Mouse (Mus musculus) frontal cortex, postnatal 36 days (tissue): Measurements from ENCODE around the gene Kremen1.

Source experiments
- DNase-seq, 2 experiments: peaks; one replicate each; pipeline ENCODE4 v3.0.0; 2022; ENCODE audit warnings: low spot score in 2 of 2

The Kremen1 gene

DNA sequence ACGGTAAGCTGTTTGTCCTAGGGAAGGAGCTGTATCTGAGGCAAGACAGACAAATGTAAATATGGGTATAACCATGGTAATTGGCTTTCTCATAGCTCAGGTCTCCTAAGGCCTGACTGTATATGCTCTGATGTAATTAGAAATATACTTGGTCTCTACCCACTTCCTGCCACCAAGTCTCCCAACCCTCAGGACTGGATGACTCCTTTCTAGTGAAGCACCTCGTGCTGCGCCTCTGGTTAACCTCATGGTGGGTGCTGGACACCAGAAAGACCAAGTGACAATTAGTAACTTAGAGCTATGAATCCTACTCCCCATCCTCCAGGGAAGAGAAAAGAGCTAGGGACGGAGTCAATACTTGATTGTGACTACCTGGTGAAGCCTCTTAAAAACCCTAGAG, 42.0 kb downstream of the Kremen1 start:
- DNase-seq, result no peak

DNA sequence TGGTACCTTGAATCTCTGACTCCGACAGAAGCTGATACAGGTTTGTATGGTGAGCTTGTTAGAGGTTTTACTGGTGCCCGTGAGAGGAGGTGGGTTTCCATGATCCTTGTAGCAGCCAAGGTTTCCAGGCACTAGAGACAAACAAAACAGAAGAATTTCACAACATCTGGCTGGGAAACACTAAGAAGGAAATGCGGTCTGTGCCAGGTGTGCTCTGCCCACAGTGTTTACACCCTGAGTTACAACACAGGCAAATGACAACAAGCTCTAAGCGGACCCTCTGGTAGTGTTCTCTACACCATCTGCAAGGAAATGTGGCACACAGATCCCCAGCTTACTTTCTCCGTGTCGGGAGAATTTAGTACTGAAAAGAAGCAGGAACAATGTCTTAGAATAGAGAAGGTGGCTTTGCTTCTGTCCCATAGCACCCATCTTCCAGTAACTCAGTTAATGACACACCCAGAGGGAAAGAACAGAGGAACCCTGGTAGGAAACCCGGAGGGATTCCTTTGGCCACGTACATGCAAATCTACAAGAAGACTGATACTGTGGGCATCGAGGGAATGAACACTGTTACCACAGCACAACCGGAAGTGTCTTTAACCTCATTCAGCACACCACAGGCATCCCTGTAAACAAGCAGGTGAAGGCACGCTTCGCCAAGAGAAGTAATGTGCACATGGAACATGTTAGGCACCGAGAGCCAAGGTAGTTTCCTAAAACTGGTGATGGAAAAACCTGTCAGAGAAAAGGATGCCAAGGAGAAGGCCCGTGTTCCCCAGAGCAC, 45.8 kb downstream of the Kremen1 start:
- no peak for DNase-seq

DNA sequence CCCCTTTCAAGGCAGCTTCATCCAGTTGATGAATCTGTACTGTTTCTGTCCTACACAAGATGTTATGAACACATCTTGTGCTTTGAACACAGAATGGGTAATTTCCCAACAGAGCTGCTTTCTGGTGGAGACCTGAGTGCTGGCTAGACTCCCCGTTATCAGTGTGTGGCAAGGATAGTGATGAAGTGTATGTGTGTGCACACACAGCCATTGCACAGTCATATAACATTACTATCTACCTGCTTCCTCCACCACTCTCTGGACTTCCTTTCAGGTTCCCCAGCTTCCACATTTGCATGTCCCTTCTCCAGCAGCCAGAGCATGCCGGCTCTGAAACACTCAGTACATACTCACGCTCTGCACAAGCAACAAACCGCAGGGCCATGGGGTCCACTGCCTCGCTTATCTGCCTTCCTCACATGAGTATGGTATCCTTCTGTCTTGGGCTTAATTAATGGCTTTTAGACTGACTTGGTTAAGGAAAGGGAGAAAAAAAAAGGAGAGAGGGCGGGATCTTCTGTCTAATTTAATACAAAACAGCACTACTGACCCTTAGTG, 46.8 kb downstream of the Kremen1 start:
- no peak for DNase-seq

DNA sequence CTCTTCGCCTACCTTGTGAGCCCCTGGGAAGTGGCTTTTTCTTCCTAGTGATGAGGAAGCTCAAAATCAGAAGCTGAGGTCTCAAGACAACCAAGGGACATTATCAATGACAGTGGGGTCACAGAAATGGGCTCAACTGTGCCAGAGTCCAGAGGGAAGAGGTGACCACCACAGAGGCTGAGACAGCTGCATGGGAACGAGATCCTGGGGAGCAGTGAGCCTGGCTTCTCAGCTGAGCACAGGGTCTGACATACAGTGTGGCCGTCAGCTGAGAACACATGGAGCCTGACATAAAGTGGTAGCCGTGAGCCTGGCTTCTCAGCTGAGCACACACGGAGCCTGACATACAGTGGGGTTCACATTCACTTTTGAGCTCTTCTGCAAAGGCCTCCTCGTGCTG, 58.3 kb downstream of the Kremen1 start:
- no peak for DNase-seq

DNA sequence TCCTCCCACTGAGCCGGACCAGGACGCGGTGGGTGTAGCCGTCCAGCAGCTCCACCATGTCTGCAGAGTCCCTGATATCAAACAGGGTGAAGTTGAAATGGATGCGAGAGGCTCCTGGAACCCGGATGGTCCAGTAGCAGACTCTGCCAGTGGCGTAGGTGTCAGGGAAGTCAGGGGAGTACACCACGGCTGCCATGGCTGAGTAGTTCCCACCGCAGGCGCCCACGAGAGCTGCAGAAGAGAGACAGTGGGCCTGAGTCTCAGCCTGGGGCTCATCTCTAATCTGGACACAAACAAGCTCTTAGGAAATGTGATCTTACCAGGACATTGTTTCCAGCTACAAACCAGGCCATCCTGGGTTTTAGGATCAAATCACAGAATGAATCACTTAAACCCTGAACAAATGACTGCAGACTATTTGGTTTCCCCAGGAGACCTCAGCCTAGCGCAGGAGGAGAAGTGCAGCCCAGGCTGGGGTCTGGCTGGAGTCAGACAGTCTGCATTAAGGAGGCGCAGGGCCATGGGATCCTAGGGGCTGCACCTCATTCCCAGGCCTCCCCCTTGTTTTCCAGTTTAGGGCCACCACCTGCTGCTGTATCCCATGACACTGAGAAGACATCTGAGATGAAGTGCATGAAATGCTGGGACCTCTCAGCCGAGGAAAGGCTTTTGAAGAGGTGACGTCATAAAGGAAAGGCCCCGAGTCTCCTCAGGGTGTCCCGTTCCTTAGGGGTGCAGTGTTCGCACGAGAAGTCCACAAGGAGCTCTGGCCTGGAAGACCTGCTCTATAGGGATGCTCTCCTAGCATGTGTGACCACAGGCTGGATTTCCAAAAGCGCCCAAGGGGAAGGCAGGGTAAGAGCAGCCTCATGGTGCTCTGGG, 59.3 kb downstream of the Kremen1 start:
- DNase-seq, result no peak

DNA sequence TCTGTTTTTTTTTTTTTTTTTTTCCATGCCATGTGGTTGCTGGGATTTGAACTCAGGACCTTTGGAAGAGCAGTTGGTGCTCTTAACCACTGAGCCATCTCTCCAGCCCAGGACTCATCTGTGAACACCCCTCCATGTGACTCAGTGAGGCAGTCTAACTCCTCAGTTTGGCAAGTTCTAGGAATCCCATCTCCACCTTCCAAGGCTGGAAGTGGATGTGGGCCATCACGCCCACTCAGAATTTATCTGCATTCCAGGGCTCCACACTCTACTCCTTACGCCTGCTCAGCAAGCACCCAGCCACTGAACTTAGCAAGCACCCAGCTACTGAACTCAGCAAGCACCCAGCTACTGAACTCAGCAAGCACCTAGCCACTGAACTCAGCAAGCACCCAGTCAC, 61.5 kb downstream of the Kremen1 start:
- DNase-seq, result no peak

DNA sequence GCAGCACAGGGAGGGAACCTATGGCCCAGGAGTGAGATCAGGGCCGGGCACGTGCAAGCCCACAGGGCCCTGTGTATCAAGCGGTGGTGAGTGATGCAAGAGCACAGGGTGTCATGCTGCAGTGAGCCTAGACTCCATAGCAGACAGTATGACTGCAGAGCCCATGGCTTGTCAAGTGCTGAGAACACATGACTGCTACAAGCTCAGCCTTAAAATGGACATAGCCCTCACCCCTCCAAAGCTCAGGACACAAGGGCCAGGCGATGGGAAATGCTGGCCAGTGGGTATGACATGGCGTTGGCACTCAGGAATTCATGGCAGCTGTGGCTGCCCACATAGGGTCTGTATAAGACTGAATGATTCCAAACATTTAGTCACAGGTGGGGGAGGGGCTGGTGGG, 64.3 kb downstream of the Kremen1 start:
- DNase-seq, result no peak

DNA sequence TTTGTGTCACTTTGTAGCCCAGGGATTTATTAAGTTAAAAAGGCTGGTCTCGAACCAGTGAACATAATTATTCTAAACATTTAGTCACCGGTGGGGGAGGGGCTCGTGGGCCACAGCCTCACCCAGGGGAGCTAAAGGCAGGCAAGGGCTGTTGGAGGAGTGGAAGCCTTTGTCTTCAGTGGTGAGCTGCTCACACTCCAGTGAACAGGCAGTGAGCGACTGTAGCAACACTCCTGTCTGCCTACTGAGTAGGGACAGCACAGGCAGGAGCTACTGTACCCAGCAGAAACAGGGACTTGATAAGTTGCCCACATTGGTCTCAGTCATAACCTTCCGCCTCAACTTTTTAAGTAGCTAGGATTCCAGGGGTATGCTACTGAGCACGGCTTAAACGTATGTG, 64.8 kb downstream of the Kremen1 start:
- no peak for DNase-seq

DNA sequence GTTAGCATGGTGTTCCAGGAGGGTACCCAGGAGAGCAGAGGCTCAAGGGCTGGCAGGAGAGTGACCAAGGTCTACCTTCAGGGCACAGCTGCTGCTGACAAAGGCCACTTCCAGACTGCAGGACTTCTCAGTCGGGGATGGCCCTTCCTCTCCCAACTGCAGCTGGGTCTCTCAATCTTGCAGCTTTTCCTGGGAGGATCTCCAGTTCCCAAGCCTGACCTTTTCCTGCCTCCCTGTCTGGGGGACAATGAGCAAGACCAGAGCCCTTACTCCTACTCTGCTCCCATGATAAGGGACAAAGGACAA, 67.8 kb downstream of the Kremen1 start:
- no peak for DNase-seq

DNA sequence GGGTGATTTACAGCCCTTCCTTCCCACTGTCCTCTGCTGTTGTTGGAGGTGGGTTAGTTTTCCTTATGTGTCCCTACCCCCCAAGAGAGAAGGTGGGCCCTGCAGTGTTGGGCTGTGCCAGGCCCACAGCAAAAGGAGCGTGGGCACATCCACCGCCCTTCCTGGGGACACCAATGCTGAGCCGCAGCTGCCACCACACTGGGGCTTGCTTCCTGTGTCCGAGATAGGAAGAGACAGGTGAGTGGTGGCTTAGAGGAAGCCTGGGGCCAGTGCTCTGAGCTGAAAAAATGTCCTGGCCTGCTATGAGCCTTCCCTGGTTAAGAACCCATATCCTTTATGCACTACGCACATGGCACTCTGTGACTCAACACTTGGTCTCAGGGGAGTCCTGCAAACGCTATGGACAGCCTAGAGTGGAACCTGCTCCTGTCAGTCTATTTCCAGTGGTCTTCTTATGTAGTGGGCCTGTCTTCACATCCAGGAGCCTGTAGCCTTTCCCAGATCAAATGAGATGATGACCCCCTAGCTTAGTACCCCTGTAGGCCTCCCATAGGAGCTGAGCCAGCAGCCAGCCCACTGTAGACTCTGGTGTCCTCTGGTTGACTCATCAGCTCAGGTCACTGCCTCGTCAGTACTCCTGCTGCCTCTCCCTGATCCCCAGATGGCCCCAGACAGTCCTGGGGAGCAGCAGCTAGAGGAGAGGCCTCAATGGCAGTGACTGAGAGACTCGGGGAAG, 68.3 kb downstream of the Kremen1 start:
- no peak for DNase-seq

DNA sequence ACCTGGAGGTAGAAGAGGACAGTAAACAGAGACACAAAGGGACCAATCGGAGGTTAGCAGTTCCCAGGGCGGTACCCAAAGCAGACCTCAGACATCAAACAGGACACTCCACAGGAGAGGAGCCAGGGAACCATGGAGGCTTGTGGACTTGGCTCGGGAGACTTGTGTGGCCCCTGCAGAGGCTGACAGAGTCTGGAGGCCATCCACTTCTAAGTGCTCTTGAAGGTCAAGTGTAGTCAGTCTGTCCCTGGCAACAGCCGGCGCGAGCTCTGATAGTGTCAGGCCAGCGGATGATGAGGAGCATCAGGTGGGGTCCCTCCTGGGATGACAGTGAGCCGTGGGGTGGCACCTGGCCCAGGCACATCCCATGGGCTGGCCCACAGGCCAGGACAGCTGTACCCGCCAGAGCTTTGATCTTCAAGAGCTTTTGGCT, 69.3 kb downstream of the Kremen1 start:
- DNase-seq, result no peak

DNA sequence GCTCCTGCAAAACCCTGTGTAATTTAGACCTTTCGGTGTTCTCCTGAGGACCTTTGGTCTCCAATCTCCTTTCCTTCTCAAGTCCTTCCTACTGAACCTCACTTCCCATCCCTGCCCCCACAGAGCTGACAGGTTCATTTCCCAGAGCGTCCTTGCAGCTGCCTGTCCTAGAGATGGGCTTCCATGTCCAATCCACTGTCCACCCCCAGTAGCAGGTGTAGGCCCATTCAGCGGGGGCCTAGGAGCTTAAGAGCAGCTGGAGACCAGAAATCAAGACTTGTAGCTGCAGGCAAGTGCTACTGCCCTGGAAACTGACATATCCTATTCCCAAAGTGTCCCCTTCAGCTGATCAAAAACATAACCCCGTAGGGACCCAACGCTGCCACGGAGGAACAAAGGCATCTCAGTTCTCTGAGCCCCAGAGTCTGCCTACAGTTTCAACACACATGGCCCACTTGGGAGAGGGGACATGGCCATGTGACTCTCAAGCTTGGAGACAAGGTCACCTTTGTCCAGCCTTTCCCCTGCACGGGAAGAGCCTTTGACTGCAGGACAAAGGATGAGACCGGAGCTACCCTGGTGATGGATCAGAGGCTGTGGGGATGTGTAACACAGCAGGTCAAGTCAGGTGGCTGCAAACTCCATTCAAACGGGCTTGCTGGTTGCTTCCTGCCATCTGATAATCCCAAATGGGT, 72.0 kb downstream of the Kremen1 start:
- DNase-seq, result no peak

DNA sequence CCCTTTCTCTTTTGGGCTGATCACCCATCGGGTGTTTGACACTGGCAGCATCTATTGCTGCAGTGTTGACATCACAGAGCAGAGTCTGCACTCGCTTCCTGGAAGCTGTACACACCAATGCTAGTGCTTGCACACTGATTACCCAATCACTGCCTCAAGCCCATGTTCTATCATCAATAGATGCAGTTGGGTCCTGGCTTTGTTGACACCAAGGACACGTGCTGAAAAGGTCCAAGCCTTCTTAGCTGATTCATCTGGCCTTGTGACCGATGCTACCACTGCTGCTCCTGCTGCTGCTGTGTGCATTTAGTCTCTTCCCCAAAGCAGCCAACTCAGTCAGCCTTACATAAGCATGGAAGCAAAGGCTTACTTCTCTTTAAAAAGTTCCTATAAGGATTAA, 73.2 kb downstream of the Kremen1 start:
- no peak for DNase-seq

DNA sequence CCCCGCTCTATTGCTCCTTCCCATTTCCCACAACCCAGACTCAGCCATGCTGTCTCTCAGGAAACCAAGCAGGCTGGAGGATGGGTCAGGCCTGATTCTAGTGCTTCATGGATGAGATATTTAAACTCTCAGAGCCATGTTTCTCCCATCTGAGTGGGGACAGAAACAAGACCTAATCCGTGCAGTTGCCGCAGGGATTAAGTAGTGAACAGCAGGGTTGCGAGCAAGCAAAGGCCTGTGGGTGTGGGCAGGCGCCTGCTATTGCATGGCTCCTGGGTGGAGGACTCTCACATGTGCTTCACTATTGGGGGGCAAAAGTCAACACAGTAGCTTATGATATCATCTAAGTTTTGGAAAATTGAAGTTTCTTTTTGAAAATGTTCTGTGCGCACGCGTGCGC, 76.5 kb downstream of the Kremen1 start:
- DNase-seq, result no peak

DNA sequence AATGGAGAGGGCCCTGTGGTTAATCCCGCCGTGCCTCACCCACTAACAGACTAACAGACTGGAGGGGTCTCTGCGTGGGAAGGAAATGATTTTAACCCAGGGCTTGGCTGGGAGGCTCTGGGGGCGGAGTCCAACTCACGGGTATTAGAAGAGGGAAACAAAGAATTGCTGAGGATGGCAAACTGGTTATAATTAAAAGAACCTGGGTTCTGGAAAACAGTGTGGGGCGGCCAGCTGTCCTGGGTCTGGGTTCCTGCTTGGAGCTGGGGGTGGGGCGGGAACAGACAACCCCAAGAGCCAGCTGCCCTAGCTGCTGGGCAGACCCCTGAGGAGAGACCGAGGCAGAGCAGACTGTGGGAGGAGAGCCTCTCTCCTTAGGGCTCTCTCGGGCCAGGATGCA, 77.1 kb downstream of the Kremen1 start:
- no peak for DNase-seq

DNA sequence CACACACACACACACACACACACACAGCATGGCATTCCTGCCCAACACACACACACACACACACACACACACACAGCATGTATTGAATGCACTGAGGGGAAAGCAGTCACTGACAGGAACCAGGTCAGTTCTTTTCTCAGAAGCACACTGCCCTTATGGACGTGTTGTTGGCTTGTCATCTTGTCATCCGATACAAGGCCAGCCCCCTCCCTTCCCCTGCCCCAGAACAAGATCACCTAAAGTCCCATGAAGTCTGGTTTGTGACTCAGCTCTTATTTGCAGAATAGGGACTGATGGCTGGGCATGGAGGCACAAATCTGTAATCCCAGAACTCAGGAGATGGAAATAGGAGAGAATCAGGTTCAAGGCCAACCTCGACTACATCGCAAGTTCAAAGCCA, 78.5 kb downstream of the Kremen1 start:
- no peak for DNase-seq

DNA sequence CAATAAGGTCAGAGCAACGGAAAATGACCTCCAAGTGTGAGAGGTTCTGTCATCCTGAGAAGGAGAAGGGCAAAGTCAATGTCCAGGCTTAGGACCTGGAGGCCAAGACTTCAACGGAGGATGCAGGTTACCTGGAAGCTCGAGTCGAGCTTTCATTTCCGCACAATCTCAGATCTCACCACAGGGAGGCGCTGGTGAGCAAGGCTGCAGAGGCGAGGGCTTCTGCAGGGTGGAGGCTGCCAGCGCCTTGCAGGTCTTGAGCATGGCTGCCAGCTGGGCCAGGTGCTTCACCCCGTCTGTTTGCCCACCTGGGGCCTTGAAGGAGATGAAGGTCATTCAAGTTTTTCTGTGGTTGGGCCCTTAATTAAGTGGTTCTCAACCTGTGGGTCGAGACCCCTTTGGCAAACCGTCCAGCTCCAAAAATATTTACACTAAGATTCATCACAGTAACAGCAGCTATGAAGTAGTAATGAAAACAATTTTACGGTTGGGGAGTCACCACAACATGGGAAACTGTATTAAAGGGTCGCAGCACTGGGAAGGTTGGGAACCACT, 79.4 kb downstream of the Kremen1 start:
- DNase-seq, result peak; percentile 78

DNA sequence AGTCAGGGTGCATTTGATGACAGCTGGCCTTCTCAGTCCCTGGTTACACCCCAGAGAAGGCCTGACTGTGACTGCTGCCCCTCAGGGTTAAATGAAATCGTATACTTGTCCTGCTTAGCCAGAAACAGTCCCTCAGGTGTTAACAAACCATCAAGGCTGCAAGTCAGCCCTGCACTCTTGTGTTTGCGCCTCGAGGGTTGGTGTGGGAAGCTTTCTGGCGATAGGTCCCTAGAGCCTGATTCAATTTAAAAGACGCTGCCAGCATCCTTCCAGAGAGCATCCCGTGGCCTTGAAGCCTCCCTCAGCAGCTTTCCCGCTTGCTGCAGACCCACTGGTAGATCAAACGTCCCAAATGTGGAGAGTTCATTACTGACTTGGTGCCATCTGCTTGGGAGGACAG, 82.0 kb downstream of the Kremen1 start:
- DNase-seq, result no peak

DNA sequence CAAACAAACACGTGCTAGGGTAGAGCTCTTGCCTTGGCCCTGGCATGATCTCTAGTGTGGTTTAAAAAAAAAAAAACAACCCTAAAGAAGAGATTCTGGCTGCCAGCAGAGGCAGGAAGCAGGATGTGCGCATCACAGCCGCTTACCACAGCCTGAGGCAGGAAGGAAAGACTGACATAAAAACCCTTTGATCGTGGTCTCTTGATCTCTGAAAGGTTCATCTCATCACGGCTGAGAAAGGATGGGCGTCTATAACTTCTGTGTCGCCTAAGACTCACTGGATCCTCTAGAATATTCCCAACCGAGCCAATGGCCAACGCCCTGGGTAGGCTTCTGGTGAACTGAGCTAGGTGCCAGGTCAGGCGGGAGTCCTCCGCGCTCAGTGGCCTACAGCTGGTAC, 84.2 kb downstream of the Kremen1 start:
- DNase-seq, result no peak

DNA sequence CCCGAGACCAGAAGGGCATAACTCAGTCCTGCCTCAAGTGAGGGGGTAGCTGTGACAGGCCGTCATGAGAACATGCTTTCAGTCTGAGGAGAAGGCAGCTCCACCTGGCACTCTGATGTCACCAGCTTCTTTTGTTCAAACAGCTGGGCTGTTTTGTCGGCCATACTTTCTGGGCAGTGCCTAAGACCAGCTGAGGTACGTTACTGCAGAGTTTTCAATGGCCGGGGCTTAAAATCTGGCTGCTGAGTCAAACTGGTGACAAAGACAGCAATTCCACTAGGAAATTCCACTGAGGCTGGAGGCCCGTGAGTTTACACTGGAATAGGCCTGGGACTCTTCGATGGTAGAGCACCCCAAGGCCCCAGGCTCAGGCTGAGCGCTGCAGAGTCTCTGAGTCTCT, 84.7 kb downstream of the Kremen1 start:
- DNase-seq, result no peak

DNA sequence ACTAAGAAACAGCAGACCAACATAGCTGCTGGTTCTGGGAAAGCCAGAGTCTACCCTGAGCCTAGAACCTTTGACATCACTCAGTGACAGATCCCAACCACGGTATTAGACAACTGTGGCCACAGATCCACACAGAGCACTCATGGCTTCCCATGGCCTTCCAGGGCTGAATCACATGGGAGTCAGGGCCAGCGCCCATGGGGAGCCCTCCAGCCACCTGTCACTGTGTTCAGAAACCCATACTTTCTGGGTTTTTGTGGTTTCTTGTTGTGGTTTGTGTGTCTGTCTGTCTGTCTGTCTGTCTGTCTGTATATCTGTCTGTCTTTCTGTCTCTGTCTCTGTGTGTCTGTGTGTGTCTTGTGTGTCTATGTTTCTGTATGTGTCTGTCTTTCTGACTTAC, 85.5 kb downstream of the Kremen1 start:
- DNase-seq, result no peak
